Mouse (Mus musculus): ENCODE data around the gene Slc25a33. TPM values are rescaled to one million over a fixed set of nuclear protein-coding genes. Genes with fewer than 3 reads are reported as not detected.
A peak's percentile ranks its signal among the peaks of the same experiment; 100 is the strongest.

The Slc25a33 gene
- polyA plus RNA-seq, 1 experiment from 2014 or later = 17.3 TPM

DNA sequence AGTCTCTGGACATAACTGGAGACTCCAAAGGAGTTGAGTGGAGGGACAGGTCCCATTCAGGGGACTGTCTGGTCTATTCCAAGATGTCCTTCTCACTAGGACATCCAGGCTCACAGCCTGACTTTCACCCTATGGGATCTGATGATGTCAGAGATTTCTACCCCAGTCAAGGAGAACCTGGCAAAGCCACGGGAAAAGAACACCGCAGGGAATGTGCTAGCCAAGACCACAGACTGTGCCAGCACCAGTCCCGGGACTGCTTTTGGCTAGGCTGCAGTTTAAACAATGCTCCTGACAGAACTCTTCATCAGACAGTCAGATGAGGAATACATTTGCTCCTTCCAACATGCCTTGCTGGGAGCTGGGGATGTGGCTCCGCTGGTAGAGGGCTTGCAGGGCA is 74.1 kb downstream of the Slc25a33 start:
- Histone ChIP-seq H3K9me3 (replicated peaks) (no peaks in the 10 kb centered on the region), H3K4me1 (peaks cover 48% of the 10 kb centered on the region), H3K27ac (no peak overlapping the region), H3K4me3 (no peak overlapping the region), H3K4me2 (peak overlapping the region; percentile 3; the same call in 1 of the 2 replicates), H3K9ac (no peak overlapping the region), H3K27me3 (replicated peaks) (peaks cover 20% of the 10 kb centered on the region; the same call in 1 of the 2 replicates), H3K36me3 (no peaks in the 10 kb centered on the region)
- 76% methylated on average over 4 of the region's 4 CpGs for WGBS (ENCODE audit: insufficient replicate concordance)
- no peak for ATAC-seq

DNA sequence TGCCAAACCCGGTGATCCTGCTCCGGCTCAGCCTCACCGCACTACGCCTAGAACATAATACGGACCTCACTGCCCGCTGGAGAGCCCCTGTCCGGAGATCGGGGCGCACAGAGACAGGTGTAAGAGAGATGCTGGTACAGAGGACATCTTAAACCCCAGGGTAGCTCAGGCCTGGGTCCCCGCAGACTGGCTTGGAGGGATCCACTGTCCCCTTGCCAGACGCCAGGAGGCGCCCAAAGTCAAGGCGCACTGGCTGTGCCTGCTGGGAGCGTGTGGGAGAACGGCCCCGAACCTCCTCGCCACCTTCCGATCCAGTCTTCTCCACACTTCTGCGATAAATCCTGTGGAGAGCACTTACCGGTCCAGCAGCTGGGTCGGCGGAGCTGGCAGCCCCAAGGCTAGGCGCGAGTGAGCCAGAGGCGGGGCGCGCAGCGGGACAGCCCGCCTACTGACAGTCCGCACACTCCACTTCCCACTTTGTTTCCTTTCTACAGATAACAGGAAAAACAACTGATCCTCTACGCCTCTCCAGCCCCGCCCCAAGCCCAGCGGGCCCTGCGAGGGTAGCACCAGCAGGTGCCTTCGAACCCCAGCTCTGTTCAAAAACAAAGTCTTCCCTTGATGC is 75.8 kb downstream of the Slc25a33 start:
- H3K4me1 ChIP-seq = peaks cover 48% of the 10 kb centered on the region
- H3K9ac ChIP-seq = peak overlapping the region; percentile 73
- H3K27ac ChIP-seq = peak overlapping the region; percentile 68
- peaks cover 20% of the 10 kb centered on the region; the same call in 1 of the 2 replicates for H3K27me3 ChIP-seq (replicated peaks)
- no peaks in the 10 kb centered on the region for H3K36me3 ChIP-seq
- H3K9me3 ChIP-seq (replicated peaks) = no peaks in the 10 kb centered on the region
- H3K4me2 ChIP-seq = peak overlapping the region; percentile 87
- H3K4me3 ChIP-seq = peak overlapping the region; percentile 64
- peak; percentile 81 for ATAC-seq
- under 1% methylated on average over 35 of the region's 35 CpGs for WGBS (ENCODE audit: insufficient replicate concordance)

DNA sequence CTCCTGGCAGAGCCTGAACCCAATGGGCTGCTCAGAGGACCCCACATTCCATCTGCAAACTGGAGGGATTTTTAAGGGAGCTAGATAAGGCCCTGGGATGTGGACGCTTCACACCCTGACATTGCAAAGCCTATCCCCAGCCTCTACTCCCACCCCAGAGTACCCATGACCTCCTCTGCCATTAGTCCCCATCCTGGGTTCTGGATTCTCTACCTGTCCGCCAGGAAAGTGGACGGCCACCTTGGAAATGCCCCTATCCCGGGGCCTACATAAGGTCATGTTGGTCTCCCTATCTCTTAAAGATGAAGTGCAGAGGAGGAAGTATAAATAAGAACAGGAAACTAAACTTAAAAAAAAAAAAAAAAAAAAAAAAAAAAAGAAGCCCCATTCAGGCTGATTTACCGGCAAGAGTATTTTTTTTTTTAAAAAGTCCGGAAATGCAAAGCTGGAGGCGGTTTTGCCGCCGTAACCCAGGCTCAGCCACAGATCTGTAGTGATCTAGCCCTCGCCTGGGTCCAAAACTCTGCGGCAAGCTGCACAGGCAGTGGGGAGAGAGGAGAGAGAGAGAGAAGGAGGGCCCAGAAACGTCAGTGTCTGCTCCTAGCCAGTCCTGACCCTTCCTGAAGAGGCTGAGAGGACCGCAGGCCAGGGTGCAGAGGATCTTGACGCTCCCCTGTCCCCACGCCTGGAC is 76.4 kb downstream of the Slc25a33 start:
- Histone ChIP-seq H3K9ac (peak overlapping the region; percentile 73), H3K27ac (peak overlapping the region; percentile 68), H3K27me3 (replicated peaks) (peaks cover 20% of the 10 kb centered on the region; the same call in 1 of the 2 replicates), H3K4me1 (peaks cover 47% of the 10 kb centered on the region), H3K4me3 (peak overlapping the region; percentile 64), H3K36me3 (no peaks in the 10 kb centered on the region), H3K9me3 (replicated peaks) (no peaks in the 10 kb centered on the region), H3K4me2 (peak overlapping the region; percentile 87)
- ATAC-seq = peak; percentile 36
- WGBS (ENCODE audit: insufficient replicate concordance) = 5% methylated on average over 15 of the region's 15 CpGs

DNA sequence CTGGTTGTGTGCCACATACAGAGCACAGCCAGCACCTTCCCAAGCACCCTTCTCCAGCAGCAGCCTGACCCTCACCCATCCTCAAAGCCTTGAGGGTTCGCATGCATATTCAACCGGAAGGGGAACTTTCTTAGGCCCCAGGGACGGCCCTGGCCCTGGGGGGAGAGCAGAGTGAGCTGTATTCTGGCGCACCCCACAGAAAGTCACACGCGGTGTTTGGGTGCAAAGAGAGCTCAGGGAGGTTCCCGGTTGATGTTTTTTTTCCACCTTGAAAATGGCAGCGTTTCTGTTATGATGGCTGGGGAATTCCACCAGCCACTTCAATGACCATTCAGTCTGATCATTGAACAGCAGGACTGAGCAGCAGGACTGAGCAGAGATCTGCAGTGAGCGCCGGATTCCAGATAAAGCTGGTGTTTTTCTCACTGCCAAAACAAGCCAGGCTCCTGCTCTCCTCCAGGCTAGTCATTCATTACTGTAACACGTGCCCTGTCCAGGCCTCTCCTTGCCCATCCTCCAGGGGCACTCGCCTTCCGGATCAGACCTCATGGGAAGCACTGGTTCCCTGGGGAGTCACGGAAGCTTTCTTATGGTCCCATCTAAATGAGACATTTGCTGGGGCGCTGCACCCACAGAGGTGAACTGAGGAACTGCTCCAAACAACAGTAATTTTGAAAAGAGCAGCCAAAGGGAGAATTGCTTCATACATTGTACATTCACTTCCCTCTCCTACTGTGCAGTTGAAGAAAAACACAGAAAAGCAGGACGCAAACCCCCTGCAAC is 77.7 kb downstream of the Slc25a33 start:
- Histone ChIP-seq H3K9me3 (replicated peaks) (no peaks in the 10 kb centered on the region), H3K4me1 (peaks cover 48% of the 10 kb centered on the region), H3K4me3 (peak overlapping the region; percentile 64; the same call in 1 of the 2 replicates), H3K9ac (peak overlapping the region; percentile 18; the same call in 1 of the 2 replicates), H3K27me3 (replicated peaks) (peaks cover 20% of the 10 kb centered on the region; the same call in 1 of the 2 replicates), H3K36me3 (no peaks in the 10 kb centered on the region), H3K4me2 (peak overlapping the region; percentile 87), H3K27ac (no peak overlapping the region)
- WGBS (ENCODE audit: insufficient replicate concordance) = 20% methylated on average over 16 of the region's 16 CpGs
- ATAC-seq = no peak

Small RNAs within 50 kb of the gene (microRNA-seq; reads per million reads assigned to microRNA genes)
- gene Gm47301 = not detected

Other genes with a start within 250 kb of the Slc25a33 start
- gene Clstn1, start 187.8 kb downstream of the Slc25a33 start, polyA plus RNA-seq (2016; fragmentation: Nextera tagmentation; extraction: Ambion mirVana) = 6.2 and 6.9 TPM in 2 replicates
- gene Pik3cd, start 71.7 kb downstream of the Slc25a33 start, polyA plus RNA-seq (2016; fragmentation: Nextera tagmentation; extraction: Ambion mirVana) = 7.6 and 8.9 TPM in 2 replicates
- 12.8 and 13.8 TPM in 2 replicates for gene Tmem201, start 36.2 kb downstream of the Slc25a33 start, polyA plus RNA-seq (2016; fragmentation: Nextera tagmentation; extraction: Ambion mirVana)
- gene Spsb1, start 180.8 kb upstream of the Slc25a33 start, polyA plus RNA-seq (2016; fragmentation: Nextera tagmentation; extraction: Ambion mirVana) = 0.97 and 1.5 TPM in 2 replicates
- 8.8 and 9.0 TPM in 2 replicates for gene H6pd, start 234.7 kb upstream of the Slc25a33 start, polyA plus RNA-seq (2016; fragmentation: Nextera tagmentation; extraction: Ambion mirVana)